Mouse (Mus musculus): ENCODE data around the gene Tspoap1.

The Tspoap1 gene

DNA sequence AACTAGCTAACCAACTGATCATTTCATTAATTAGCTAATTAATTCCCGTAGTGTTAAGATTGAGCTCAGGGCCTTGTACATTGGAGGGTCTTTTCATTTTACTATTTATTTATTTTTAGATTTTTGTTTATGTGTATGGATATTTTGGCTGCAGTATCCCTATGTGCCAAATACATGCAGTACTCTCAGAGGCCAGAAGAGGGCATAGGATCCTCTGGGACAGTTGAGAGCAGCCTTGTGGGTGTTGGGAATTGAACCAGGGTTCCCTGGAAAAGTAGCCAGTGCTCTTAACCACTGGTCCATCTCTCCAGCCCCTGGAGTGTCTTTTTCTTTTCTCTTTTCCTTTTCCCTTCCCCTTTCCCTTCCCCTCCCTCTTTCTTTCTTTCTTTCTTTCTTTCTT is 45.1 kb downstream of the Tspoap1 start:
- in situ Hi-C loops (cut with MboI, MseI) = no loop called here

DNA sequence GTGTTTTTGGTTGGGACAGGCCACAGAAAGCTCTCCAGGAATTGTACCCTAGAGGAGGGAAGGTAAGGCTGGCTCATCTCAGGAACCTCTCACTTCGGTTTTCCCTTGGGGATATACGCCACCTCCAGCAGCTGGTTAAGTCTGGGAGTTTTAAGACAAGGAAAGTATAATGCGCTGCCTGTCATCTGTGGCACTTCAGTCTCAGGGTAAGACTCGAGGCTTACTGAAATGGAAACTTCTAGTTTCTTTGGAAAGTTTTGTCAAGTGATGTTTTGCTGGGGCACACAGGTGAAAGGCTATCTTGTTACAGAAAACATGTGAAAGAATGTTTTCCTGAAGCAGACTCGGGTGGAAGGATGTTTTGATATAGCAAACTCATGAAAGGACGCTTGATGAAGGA is 47.1 kb downstream of the Tspoap1 start:
- in situ Hi-C loops (cut with MboI, MseI) = no loop called here

DNA sequence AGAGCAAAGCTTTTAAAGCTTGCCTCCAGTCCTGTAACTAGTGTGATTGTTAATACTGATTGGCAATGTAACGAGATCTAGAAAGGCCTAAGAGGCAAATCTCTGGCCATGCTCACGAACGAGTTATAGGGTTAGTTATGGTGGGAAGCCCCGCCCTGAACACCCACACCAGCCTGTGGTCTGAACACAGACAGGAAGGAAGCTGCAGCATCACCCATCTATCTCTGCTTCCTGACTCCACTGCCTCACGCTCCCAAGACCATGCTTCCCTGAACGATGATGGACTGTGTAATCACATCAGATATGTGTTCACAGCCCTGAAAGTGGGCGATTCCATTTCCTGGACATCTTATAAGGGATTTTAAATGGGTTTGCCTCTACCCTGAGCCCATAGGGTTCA is 47.9 kb downstream of the Tspoap1 start:
- in situ Hi-C loops (cut with MboI, MseI) = no loop called here

DNA sequence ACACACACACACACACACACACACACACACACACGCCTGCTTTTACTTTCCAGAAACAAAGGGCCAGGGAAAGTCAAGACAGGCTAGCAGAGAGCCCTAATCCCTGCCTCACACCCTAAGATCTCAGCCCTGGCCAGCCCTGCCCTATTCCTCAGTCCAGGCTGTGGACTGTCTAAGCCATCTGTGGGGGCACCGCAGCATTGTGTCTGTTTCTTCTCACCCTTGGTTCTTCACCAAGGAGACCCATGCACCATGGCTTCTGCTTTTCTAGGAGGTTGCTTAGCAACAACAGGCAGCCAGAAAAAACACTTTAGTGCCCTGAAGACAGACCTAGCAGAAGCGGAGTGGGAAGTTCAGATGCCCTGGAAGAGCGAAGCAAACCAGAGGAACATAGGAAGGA is 51.1 kb downstream of the Tspoap1 start:
- in situ Hi-C loops (cut with MboI, MseI) = no loop called here

DNA sequence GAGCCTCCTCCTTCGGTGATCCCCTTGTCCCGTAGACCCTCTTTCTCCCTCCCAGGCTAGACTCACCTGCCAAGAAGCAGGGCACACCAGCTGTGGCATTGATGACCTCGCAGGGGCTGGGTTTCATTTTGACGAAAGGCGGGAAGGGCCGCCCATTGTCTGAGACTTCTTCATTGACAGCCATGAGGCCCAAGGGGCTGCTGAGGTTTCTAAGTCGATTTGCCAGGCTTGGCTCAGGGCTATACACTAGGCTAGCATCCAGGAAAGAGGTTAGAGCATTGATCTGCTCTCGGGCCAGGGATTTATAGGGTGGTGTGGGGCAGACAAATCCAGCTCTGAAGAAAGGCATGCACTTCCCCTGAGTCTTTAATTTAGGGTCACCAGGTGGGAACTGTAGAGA is 54.5 kb downstream of the Tspoap1 start:
- in situ Hi-C loops (cut with MboI, MseI) = no loop called here

DNA sequence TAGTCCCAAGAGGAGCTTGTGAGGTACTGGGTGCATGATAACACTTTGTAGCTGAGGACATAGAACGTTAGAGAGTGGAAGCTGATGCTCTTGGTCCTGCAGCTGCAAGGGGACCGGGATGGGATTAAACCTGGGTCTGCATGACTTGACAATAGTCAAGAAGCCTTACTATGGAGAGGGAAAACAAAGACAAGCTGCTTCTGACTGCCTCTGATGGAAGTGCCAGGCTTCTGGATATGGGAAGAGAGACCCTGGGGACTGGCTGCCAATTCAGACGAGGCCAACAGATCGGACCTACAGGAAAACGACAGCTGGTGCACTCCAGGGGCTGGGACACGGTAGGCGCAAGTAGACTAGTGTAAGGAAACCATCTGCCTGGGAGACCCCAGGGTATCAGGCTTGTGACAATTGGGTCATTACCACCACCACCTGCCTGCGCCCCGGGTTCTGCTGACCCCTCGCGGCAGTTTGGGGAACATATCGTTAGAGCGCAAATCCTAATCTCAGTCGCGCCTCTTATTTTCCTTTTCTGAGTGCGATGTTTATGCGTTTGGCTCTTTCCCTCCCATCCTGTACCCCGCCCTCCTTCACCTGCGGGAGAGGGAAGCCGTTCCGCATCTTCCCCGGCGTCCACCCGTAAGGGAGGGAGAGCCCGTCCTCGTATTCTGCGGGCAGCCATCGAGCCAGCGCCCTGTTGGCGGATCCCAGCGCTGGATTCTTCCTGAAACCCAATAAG is 56.5 kb downstream of the Tspoap1 start:
- in situ Hi-C loops (cut with MboI, MseI) = no loop called here

DNA sequence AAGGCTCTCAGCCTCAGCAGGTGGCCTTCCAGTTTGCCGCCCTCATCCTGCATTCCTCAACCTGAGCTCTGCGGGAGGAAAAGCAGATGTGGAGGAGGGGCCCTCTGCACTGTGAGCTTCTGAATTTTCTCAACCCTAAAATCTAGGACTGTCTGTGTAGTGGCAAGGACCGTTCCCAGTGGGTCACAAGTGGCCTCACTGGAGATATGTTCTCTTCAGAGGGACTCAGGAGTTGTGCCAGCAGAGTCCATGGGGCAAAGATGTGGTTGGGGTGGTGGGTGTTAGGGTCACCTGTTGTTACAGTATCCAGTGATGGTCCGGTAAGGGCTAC is 57.1 kb downstream of the Tspoap1 start:
- in situ Hi-C loops (cut with MboI, MseI) = no loop called here

DNA sequence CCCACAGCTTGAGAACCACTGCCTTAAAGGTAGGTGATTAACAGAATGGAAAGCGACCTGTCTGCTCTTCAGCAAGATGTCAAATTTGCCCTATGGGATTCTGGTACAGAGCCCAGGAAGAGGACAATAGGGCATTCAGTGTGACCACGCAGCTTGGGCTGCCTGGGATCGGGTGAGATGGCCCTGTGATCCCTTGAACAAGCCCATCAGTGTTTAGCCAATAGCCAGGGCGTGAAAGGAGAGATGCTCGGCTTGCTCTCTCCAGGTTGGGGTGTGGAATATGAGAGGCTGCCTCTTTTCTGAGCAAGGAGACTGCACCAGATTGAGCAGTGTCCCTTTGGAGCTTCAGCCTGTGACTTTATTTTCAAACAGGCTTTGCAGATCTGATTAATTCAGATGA is 61.2 kb downstream of the Tspoap1 start:
- in situ Hi-C loops (cut with MboI, MseI) = no loop called here

DNA sequence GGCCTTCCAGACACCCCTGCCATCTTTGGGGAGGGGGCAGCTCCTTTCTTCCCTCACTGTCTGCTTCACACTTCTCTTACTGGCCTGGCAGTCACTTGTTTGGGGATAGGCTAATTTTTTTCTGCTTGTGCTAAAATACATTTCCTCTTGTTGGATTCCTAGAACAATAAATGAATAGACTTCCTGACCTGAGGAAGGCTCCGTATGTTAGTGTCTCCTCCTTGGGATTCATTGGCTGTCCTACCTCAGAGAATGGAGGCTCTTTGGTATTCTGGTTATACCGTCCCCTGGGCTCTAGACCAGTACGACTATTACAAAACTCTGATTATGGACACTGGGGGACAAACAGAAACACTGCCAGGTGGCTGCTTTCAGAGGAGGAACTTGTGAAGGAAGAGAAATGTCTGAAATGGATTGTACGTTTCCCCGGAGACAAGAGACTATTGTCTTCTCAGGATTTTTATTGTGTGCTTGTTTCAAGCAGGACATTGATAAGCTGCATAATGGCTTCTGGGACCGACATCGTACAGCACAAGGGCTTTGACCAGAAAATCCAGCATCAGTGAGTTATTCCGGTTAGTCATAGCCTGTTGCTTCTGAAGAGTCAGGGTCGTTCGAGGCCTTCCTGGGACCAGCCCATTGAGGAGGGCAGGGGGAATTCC is 68.0 kb downstream of the Tspoap1 start, which contains the start of gene Lpo:
Lpo (minus strand) TSS at position 51 of the 662 bp plus-strand sequence.
- in situ Hi-C loops (cut with MboI, MseI) = no loop called here

Measured in T-helper 1 cell (primary cell).